Mouse (Mus musculus): Measurements from ENCODE around the gene Tsr3.

DNA sequence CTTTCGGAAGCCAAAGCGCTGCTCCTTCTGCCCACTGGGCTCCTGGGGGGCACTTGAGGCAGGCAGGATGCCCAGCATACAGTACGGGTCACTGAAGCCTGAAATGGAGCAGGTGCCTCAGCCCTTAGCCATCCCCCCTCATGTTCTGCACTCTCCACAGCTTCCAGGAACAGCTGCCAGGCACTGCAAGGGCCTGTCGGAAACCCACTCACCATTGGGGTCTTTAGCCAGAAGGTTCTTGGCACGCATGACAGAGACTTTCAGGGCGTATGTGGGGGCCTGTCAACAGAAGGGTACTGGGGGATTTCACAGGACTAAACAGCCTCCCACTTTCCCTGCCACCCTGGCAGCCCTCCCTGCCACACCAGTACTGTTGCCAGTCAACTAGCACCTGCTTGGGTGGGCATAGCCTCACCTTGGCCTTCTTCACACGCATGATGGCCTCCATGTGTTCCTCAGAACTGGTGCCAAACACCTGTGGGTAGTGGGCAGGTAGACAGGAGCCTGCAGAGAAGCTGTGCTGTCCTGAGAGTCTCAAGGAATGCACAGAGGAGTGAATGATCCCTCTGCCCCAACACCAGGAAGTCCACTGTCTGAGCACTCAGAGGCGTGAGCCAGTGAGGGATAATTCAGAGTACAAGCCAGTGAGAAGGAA is 10.3 kb downstream of the Tsr3 start:
- TF ChIP-seq POLR2A (IDR thresholded peaks at IDR 0.05; ENCODE audit: borderline replicate concordance, insufficient read depth, low read length): no peak
- TF ChIP-seq CTCF (IDR thresholded peaks at IDR 0.05; ENCODE audit: borderline replicate concordance, insufficient read depth, low read depth, low read length): no peak
